Mouse (Mus musculus) lung, adult 2 months (tissue): ENCODE measurements around the gene Il17rb.

Source experiments
- CTCF ChIP-seq: fragments of 200-500 bp; IDR thresholded peaks from 2 replicates; pipeline ENCODE4 v1.5.1; 2011; ENCODE audit warnings: mild to moderate bottlenecking, low read length, control low read depth; ENCODE audit not compliant: insufficient read depth
- POLR2A ChIP-seq: fragments of 200-500 bp; IDR thresholded peaks from 2 replicates; pipeline ENCODE4 v1.6.1; 2011; ENCODE audit warnings: low read depth, mild to moderate bottlenecking, control low read depth, low read length, borderline replicate concordance; ENCODE audit errors: extremely low read depth

DNA sequence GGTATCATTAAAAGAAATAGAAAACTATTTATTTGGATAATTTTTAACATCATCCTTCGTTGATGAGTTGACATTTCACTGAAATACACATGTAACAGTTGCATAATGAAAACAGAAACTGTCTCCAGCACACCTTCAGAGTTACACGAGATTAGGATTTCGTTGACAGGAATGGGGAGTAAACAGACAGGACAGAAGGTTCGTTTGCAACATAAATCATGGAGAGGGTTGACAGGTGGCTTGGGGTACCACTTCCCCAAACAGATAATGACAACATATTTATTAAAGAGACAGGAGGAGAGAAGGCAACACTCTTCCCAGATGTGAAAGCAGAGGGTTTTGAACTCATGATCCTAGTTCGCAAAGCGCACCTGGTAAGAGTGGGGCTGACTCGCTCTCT is 46.2 kb upstream of the Il17rb start:
- TF ChIP-seq POLR2A (no peak), CTCF (no peak)
